Mouse (Mus musculus): ENCODE data around the gene Ces1a.

DNA sequence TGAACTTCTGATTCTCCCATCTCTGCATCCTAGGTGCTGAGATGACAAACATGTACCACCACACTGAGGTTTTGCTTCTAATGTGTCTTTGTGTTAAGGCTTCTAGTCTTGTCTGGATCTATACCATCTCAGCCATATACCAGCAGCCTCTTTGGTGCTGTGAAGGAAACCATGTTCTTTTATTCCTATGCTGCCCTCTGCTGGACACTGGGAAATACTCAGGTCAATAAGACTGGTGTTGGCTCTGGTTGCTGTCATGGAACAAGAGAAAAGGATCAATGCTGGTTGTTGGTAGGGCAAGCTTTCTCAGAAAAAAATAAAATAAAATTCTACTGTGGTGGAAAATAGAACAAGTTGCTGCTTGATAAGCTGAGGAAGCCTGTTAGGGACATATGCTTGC lies 47.4 kb upstream of the Ces1a start:
- TF ChIP-seq ZC3H11A (IDR thresholded peaks at IDR 0.05; ENCODE audit: borderline replicate concordance, low read depth, low read length) = peak; percentile 55; the same call in 1 of the 2 replicates
- TF ChIP-seq CHD2 (IDR thresholded peaks at IDR 0.05; ENCODE audit: low read depth, low read length) = no peak
- no peak for TF ChIP-seq ZNF384 (IDR thresholded peaks at IDR 0.05; ENCODE audit: low read depth, low read length)
